Mouse (Mus musculus) testis, adult 2 months (tissue): ENCODE measurements around the gene Ncf2.

ENCODE experiments used
- CTCF ChIP-seq: fragments of 200-500 bp; IDR thresholded peaks from 2 replicates; pipeline ENCODE4 v1.5.1; 2012; ENCODE audit warnings: low read depth, mild to moderate bottlenecking, inconsistent platforms, low read length, moderate library complexity; ENCODE audit not compliant: control insufficient read depth, insufficient read depth, insufficient replicate concordance
- POLR2A ChIP-seq: fragments of 200-500 bp; IDR thresholded peaks from 2 replicates; pipeline ENCODE4 v1.6.1; 2012; ENCODE audit warnings: low read depth, mild to moderate bottlenecking, inconsistent platforms, low read length, moderate library complexity; ENCODE audit not compliant: control insufficient read depth

- TF ChIP-seq CTCF (no peak), POLR2A (no peak)
These were observed 28.8 kb downstream of the Ncf2 start for GRCm38 (mm10) chr1:152828637-152829355.
